Mouse (Mus musculus): Measurements from ENCODE around the gene Iqsec3. TPM values are rescaled to one million over a fixed set of nuclear protein-coding genes. Genes with fewer than 3 reads are reported as not detected.

Gene Iqsec3
- not detected in 2 replicates for polyA plus RNA-seq (2015; fragmentation: Nextera tagmentation; extraction: Ambion mirVana)

- 0 out of 2 replicates have a peak, but pooled peaks cover 3% of the 10 kb centered on the region for H3K4me1 ChIP-seq (replicated peaks)
- H3K36me3 ChIP-seq: no peaks in the 10 kb centered on the region
- 2% methylated on average over 59 of the region's 65 CpGs for WGBS (ENCODE audit: insufficient replicate concordance)
- H3K27ac ChIP-seq: no peak within 1 kb of the TSS
- ATAC-seq (ENCODE audit: low read depth) (peak; percentile 64), DNase-seq (peak; percentile 66)
- H3K4me3 ChIP-seq (replicated peaks): peak within 1 kb of the TSS; percentile 18; the same call in 1 of the 2 replicates
- peaks cover 33% of the 10 kb centered on the region for H3K27me3 ChIP-seq
- H3K9me3 ChIP-seq (replicated peaks): no peaks in the 10 kb centered on the region
- H3K4me2 ChIP-seq: peak within 1 kb of the TSS; percentile 28; the same call in 1 of the 2 replicates
- no peak within 1 kb of the TSS for H3K9ac ChIP-seq
Observed at GRCm38 (mm10) chr6:121473093-121473821, at the start of gene Iqsec3. Gene Iqsec3 (minus strand): TSS chr6:121473678.

DNA sequence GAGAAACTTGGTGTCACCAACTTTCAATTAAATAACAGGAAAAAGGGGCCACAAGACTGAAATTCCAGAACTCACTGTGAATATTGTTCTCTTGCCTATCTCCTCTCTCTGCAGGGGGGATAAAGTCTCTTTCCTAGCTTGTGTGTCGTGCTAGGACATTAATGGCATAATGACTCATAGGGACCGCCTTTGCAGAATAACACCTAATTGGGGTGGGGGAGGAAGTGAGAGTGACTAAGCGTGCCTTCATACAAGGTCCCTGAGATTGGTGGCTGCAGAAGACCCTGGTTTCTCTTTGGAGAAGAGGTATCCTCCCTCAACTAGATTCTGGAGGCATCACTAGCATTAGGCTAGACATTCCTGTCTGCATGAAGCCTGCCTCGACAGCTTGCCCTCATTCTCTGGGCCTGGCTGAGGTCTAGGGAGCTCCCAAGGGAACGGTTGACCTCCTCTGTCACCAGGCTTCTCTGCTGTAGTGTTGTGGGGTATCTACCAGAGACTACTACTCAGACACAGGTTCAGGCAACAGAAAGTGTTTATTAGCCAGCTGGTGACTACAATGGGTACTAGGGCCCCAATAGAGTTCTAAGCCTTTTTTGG lies 48.7 kb upstream of the Iqsec3 start:
- H3K9ac ChIP-seq: no peak overlapping the region
- no peak for ATAC-seq (ENCODE audit: low read depth)
- H3K9me3 ChIP-seq (replicated peaks): no peaks in the 10 kb centered on the region
- no peaks in the 10 kb centered on the region for H3K27me3 ChIP-seq
- no peaks in the 10 kb centered on the region for H3K36me3 ChIP-seq
- no peak overlapping the region for H3K27ac ChIP-seq
- no peaks in the 10 kb centered on the region for H3K4me1 ChIP-seq (replicated peaks)
- 57% methylated on average over 5 of the region's 5 CpGs for WGBS (ENCODE audit: insufficient replicate concordance)
- DNase-seq: no peak
- no peak overlapping the region for H3K4me2 ChIP-seq
- no peak overlapping the region for H3K4me3 ChIP-seq (replicated peaks)

DNA sequence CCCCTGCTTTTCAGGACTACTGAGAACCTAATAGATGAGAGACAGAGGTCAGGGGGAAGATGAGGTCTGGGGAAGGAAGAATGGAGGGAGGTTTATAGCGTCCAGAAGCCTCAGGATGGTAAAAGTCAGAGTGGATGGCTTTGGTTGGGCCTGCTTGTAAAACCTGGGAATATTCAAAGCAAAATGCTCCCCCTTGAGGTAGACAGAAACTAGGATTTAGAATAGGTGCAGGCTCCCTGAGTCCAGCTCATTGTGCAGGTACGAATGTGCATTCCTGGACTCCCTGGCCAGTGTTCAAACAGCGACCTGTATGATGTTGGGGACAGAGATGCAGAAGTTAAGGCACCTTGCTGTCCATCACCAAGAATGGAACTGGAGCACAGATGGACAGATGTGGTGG lies 47.6 kb upstream of the Iqsec3 start:
- Histone ChIP-seq H3K27ac (no peak overlapping the region), H3K4me2 (no peak overlapping the region), H3K4me1 (replicated peaks) (no peaks in the 10 kb centered on the region), H3K36me3 (no peaks in the 10 kb centered on the region), H3K4me3 (replicated peaks) (no peak overlapping the region), H3K9ac (no peak overlapping the region), H3K27me3 (no peaks in the 10 kb centered on the region), H3K9me3 (replicated peaks) (no peaks in the 10 kb centered on the region)
- DNase-seq (no peak), ATAC-seq (ENCODE audit: low read depth) (no peak)
- WGBS (ENCODE audit: insufficient replicate concordance): 49% methylated on average over 3 of the region's 3 CpGs

DNA sequence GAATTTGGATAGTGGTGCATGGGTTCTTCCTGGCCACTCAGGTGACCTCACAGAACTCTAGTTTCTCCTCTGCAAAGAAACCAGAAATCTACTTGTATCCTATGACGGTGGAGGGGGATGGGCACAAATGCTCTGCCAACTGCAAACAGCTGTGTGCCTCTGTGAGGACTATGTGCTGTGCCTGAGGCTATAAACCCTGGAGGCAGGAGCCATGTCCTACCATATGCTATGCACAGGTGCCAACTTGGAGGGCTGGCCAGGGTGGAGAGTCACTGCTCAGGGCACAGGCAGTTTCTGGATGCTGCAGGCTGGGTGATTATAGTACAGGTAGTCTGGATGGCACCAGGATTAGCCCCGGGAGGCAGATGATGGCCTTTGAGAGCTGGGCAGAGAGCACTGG lies 46.4 kb upstream of the Iqsec3 start:
- no peak overlapping the region for H3K9ac ChIP-seq
- DNase-seq: no peak
- no peaks in the 10 kb centered on the region for H3K27me3 ChIP-seq
- WGBS (ENCODE audit: insufficient replicate concordance): 52% methylated on average over 2 of the region's 2 CpGs
- H3K4me3 ChIP-seq (replicated peaks): no peak overlapping the region
- no peaks in the 10 kb centered on the region for H3K4me1 ChIP-seq (replicated peaks)
- no peak for ATAC-seq (ENCODE audit: low read depth)
- H3K27ac ChIP-seq: no peak overlapping the region
- H3K36me3 ChIP-seq: no peaks in the 10 kb centered on the region
- H3K4me2 ChIP-seq: no peak overlapping the region
- no peaks in the 10 kb centered on the region for H3K9me3 ChIP-seq (replicated peaks)

DNA sequence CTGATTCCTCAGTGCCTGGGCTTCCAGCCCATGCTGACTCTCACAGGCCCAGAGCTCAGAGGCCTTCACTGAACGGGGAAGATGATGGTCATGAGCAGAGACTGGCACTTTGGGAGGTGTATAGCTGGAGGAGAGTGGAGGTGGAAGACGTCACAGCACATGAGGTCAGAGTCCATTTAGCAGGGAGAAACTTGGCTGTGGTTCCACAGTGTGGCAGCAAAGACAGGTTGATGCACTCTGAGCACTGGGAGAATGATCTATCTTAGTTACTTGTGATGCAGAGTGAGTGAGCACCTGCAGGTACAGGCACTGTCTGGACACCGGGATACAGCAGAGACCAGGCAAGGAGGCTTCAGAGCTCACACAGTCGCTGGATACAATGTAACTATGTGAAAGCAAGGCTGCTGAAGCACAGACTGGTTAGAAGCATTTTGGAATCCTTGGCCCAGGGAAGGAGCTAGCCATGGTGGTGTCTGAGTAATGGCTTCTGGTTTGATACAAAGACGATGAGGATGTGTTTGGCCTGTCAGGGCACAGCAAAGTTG lies 45.9 kb upstream of the Iqsec3 start:
- Histone ChIP-seq H3K4me3 (replicated peaks) (no peak overlapping the region), H3K27me3 (no peaks in the 10 kb centered on the region), H3K9me3 (replicated peaks) (no peaks in the 10 kb centered on the region), H3K4me2 (no peak overlapping the region), H3K36me3 (no peaks in the 10 kb centered on the region), H3K4me1 (replicated peaks) (no peaks in the 10 kb centered on the region), H3K9ac (no peak overlapping the region), H3K27ac (no peak overlapping the region)
- ATAC-seq (ENCODE audit: low read depth) (no peak), DNase-seq (no peak)
- 59% methylated on average over 5 of the region's 5 CpGs for WGBS (ENCODE audit: insufficient replicate concordance)

DNA sequence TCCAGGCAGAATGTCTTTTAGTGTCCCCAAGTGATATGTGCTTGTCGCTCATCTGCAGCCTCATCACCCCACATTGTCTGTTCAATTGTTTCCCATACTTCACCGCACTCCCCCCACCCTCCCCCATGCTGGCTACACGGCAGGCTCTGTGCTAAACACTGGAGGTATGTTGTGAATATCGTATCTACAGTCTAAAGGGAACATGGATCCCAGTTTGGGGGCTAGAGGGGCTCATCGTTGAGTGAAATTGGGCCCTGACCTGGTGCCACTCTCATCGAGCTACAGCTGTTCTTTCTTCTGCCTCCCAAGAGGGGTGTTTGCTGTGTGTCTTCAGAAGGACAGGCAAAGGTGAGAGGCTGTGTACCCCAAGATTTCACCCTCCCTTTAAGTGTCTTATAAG lies 44.2 kb upstream of the Iqsec3 start:
- no peaks in the 10 kb centered on the region for H3K27me3 ChIP-seq
- WGBS (ENCODE audit: insufficient replicate concordance): 58% methylated on average over 6 of the region's 6 CpGs
- ATAC-seq (ENCODE audit: low read depth) (no peak), DNase-seq (no peak)
- H3K4me3 ChIP-seq (replicated peaks): no peak overlapping the region
- no peak overlapping the region for H3K27ac ChIP-seq
- no peak overlapping the region for H3K4me2 ChIP-seq
- H3K4me1 ChIP-seq (replicated peaks): no peaks in the 10 kb centered on the region
- no peaks in the 10 kb centered on the region for H3K36me3 ChIP-seq
- H3K9ac ChIP-seq: no peak overlapping the region
- H3K9me3 ChIP-seq (replicated peaks): no peaks in the 10 kb centered on the region

DNA sequence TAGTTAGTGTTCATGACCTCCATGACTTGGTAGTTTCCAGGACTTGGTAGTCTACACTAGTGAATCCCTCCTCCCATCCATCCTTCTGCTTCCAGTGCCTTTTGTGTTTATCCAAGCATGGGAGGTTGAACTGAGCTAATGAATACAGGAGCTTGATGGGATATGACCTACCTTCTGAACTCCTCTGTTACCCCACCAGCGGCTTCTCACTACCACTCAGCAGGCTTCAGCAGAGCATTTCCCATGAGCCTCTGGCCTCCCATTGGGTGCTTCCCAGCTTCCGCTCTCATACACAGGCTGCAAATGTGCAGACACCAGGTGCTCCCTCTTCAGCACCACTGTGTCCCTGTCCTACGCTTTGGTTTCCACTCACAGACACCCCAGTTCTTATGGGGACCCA lies 36.9 kb upstream of the Iqsec3 start:
- H3K27ac ChIP-seq: no peak overlapping the region
- no peak overlapping the region for H3K4me3 ChIP-seq (replicated peaks)
- no peak overlapping the region for H3K4me2 ChIP-seq
- no peaks in the 10 kb centered on the region for H3K4me1 ChIP-seq (replicated peaks)
- no peak overlapping the region for H3K9ac ChIP-seq
- ATAC-seq (ENCODE audit: low read depth) (no peak), DNase-seq (no peak)
- H3K27me3 ChIP-seq: no peaks in the 10 kb centered on the region
- WGBS (ENCODE audit: insufficient replicate concordance): 72% methylated on average over 3 of the region's 3 CpGs
- H3K9me3 ChIP-seq (replicated peaks): no peaks in the 10 kb centered on the region
- H3K36me3 ChIP-seq: no peaks in the 10 kb centered on the region

DNA sequence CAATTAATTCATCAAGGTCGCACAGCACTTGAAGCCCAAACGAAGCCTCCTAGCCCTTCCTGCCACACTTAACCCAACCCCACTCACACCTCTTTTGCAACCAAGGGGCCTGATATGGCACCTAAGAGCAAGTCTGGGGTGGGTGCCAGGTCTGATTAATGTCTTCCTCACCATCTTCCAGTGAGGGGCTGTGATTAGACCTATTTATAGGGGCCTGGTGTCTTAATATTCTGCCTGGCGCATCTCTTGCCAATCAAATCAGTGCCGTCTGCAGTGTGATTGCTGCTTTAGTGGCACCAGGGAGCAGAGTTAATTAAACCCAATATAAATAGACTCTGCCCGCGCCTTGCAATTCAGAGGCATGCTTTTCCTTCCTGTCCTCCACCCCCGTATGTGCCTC lies 36.4 kb upstream of the Iqsec3 start:
- no peak overlapping the region for H3K9ac ChIP-seq
- ATAC-seq (ENCODE audit: low read depth) (no peak), DNase-seq (no peak)
- H3K4me3 ChIP-seq (replicated peaks): no peak overlapping the region
- H3K27me3 ChIP-seq: no peaks in the 10 kb centered on the region
- no peak overlapping the region for H3K27ac ChIP-seq
- H3K9me3 ChIP-seq (replicated peaks): no peaks in the 10 kb centered on the region
- H3K4me2 ChIP-seq: no peak overlapping the region
- H3K4me1 ChIP-seq (replicated peaks): no peaks in the 10 kb centered on the region
- no peaks in the 10 kb centered on the region for H3K36me3 ChIP-seq
- WGBS (ENCODE audit: insufficient replicate concordance): 69% methylated on average over 7 of the region's 7 CpGs

GRCm38 (mm10) chr6:121508266-121508665 lies 34.8 kb upstream of the Iqsec3 start:
- DNase-seq (no peak), ATAC-seq (ENCODE audit: low read depth) (no peak)
- Histone ChIP-seq H3K36me3 (no peaks in the 10 kb centered on the region), H3K9ac (no peak overlapping the region), H3K27ac (no peak overlapping the region), H3K27me3 (no peaks in the 10 kb centered on the region), H3K4me3 (replicated peaks) (no peak overlapping the region), H3K4me1 (replicated peaks) (no peaks in the 10 kb centered on the region), H3K9me3 (replicated peaks) (no peaks in the 10 kb centered on the region), H3K4me2 (no peak overlapping the region)
- 61% methylated on average over 5 of the region's 5 CpGs for WGBS (ENCODE audit: insufficient replicate concordance)

DNA sequence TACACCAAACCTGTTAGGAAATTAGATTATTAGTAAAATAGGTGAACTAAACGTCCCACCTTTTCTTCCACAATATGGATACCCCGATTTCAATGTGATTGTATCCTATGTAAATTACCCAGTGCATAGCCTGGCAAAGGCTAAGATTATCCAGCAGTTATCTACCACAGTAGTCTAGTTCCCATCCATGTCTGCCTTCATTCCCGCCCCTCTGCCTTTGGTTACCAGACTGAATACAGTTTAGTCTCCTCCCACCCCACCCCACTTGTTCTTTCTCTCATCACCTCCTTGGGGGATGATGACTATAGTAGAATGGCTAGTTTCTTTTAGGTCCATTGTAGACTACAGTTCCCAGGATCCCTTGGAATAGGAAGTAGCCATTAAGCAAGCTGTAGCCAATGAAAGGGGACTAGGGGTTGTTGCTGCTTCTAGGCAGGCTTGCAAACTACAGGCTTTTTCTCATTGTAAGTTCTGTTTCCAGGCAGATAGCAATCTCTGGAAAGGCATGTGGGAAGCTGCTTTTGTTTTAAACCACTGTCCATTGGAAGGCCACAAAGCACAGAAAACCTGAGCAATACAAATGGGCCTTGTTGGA lies 27.7 kb upstream of the Iqsec3 start:
- no peak overlapping the region for H3K9ac ChIP-seq
- H3K9me3 ChIP-seq (replicated peaks): no peaks in the 10 kb centered on the region
- WGBS (ENCODE audit: insufficient replicate concordance): 46% methylated on average over 3 of the region's 3 CpGs
- no peaks in the 10 kb centered on the region for H3K36me3 ChIP-seq
- DNase-seq (no peak), ATAC-seq (ENCODE audit: low read depth) (no peak)
- H3K4me3 ChIP-seq (replicated peaks): no peak overlapping the region
- H3K27me3 ChIP-seq: no peaks in the 10 kb centered on the region
- H3K27ac ChIP-seq: no peak overlapping the region
- no peaks in the 10 kb centered on the region for H3K4me1 ChIP-seq (replicated peaks)
- H3K4me2 ChIP-seq: no peak overlapping the region

DNA sequence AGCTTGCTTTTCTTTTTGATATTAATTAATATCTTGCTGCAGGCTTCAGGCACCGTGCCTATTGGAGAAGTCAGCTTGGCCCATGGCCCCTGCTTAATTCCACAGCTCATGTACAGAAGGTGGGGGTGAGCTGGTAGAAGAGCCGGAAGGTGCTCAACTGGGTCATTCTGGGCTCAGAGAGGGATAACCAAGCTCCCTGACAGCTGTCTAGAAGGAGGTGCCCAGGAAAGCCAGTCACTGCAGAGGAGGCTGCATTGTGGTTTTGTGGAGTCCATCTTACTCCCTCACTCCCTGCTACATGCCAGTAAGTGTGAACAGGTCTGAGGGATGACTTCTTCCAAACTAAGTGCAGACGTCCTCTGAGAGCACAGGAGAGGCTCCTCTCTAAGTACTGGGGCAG lies 26.4 kb upstream of the Iqsec3 start:
- DNase-seq: no peak
- Histone ChIP-seq H3K4me2 (no peak overlapping the region), H3K27ac (no peak overlapping the region), H3K36me3 (no peaks in the 10 kb centered on the region), H3K9me3 (replicated peaks) (no peaks in the 10 kb centered on the region), H3K9ac (no peak overlapping the region), H3K4me3 (replicated peaks) (no peak overlapping the region), H3K27me3 (no peaks in the 10 kb centered on the region), H3K4me1 (replicated peaks) (no peaks in the 10 kb centered on the region)
- 54% methylated on average over 3 of the region's 3 CpGs for WGBS (ENCODE audit: insufficient replicate concordance)
- no peak for ATAC-seq (ENCODE audit: low read depth)

Data from liver, embryonic 13.5 days (tissue).